Mouse (Mus musculus) hindbrain, postnatal 0 days (tissue): ENCODE results near the gene Rasgrp4. TPM values are rescaled to one million over a fixed set of nuclear protein-coding genes. Genes with fewer than 3 reads are reported as not detected.

Experiments used
- ATAC-seq: fragments of 200-750 bp; cut with Nextera tagmentation; 2 replicates; pipeline ENCODE4 v1.8.0; 2017; ENCODE audit warnings: mild to moderate bottlenecking, moderate TSS enrichment, moderate library complexity
- DNase-seq: peaks from one replicate; pipeline ENCODE4 v3.0.0-alpha.2; 2015; ENCODE audit warnings: low spot score
- H3K27ac ChIP-seq: fragments of 300-500 bp; sonication (generic); 2 replicates; pipeline ENCODE4 v1.5.1; 2014; ENCODE audit warnings: mild to moderate bottlenecking
- H3K27me3 ChIP-seq: fragments of 300-500 bp; sonication (generic); 2 replicates; pipeline ENCODE4 v1.6.1; 2014; ENCODE audit warnings: low read length, mixed read lengths; ENCODE audit not compliant: insufficient read depth
- H3K36me3 ChIP-seq: fragments of 300-500 bp; sonication (generic); 2 replicates; pipeline ENCODE4 v1.6.1; 2014; ENCODE audit warnings: low read length, mixed read lengths; ENCODE audit not compliant: insufficient read depth
- H3K4me1 ChIP-seq: fragments of 300-500 bp; sonication (generic); 2 replicates; pipeline ENCODE4 v1.6.1; 2014; ENCODE audit warnings: antibody characterized with exemption, low read length, mixed read lengths; ENCODE audit not compliant: insufficient read depth
- H3K4me2 ChIP-seq: fragments of 300-500 bp; sonication (generic); 2 replicates; pipeline ENCODE4 v1.6.1; 2014; ENCODE audit warnings: low read depth, mild to moderate bottlenecking, low read length, moderate library complexity, mixed read lengths
- H3K4me3 ChIP-seq: fragments of 300-500 bp; sonication (generic); 2 replicates; pipeline ENCODE4 v1.5.1; 2014; ENCODE audit warnings: low read length
- H3K9ac ChIP-seq: fragments of 300-500 bp; sonication (generic); replicated peaks from 2 replicates; pipeline ENCODE4 v1.6.1; 2014; ENCODE audit warnings: mild to moderate bottlenecking, low read length, moderate library complexity, mixed read lengths
- H3K9me3 ChIP-seq: fragments of 300-500 bp; sonication (generic); 2 replicates; pipeline ENCODE4 v1.6.1; 2016; ENCODE audit warnings: low read length, mixed read lengths
- CTCF ChIP-seq: IDR thresholded peaks from 2 replicates; pipeline ENCODE4 v1.5.1; 2016; ENCODE audit warnings: antibody characterized with exemption, control low read depth, low read depth
- WGBS: fragments of 180-500 bp; shearing (Covaris S2); extraction: QIAGEN DNeasy Blood & Tissue Kit; methylation state at CpG from one replicate; pipeline ENCODE4 v1.1.7; 2014; 5-methylcytosine and 5-hydroxymethylcytosine counted together
- polyA plus RNA-seq: library from polyadenylated mRNA; unstranded; fragments of >200 nt; fragmentation: Nextera tagmentation; extraction: Ambion mirVana; gene quantifications from 2 replicates; pipeline ENCODE4 v1.2.1, GENCODE M21; 2015
- total RNA-seq: library from RNA; depleted of rRNA; stranded (reverse); fragments of >200 nt; gene quantifications from 2 replicates; pipeline ENCODE4 v1.2.3, GENCODE M21; 2014

Rasgrp4 gene
- total and polyA plus RNA-seq, 2 experiments from 2014 or later: 1.3 to 3.3 TPM

DNA sequence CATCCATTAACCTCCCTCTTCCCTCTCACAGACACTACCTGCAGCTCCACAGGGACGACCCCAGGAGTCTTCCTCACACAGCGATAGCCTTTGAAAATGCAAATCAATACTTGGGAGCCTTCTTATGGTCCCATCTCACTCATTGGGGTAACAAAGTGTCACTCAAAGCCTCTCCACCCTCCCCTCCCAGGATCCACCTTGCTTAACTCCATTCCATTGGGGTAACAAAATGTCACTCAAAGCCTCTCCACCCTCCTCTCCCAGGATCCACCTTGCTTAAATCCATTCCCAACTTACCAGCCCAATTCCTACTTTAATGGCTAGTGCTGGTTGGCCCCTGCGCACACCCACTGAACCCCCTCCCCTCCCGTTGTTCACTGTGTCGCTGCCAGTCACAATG is 23.6 kb downstream of the Rasgrp4 start:
- Histone ChIP-seq H3K27ac (no peak overlapping the region), H3K9me3 (no peaks in the 10 kb centered on the region), H3K4me2 (no peak overlapping the region), H3K27me3 (no peaks in the 10 kb centered on the region), H3K4me3 (no peak overlapping the region), H3K9ac (no peak overlapping the region), H3K4me1 (0 out of 2 replicates have a peak, but pooled peaks cover 3% of the 10 kb centered on the region), H3K36me3 (peaks cover 12% of the 10 kb centered on the region; the same call in 1 of the 2 replicates)
- no peak for TF ChIP-seq CTCF
- ATAC-seq (no peak), DNase-seq (peak; percentile 34)
- 7% methylated on average over 5 of the region's 5 CpGs for WGBS

GRCm38 (mm10) chr7:29162294-29162693 is 27.6 kb downstream of the Rasgrp4 start:
- no peak for ATAC-seq
- Histone ChIP-seq H3K27me3 (no peaks in the 10 kb centered on the region), H3K9ac (no peak overlapping the region), H3K4me1 (no peaks in the 10 kb centered on the region), H3K36me3 (peaks cover 17% of the 10 kb centered on the region), H3K27ac (no peak overlapping the region), H3K4me3 (no peak overlapping the region), H3K4me2 (no peak overlapping the region), H3K9me3 (no peaks in the 10 kb centered on the region)
- no peak for DNase-seq
- TF ChIP-seq CTCF: no peak
- 89% methylated on average over 5 of the region's 5 CpGs for WGBS

GRCm38 (mm10) chr7:29162750-29163525 is 28.3 kb downstream of the Rasgrp4 start:
- TF ChIP-seq CTCF: no peak
- Histone ChIP-seq H3K9me3 (no peaks in the 10 kb centered on the region), H3K27ac (no peak overlapping the region), H3K36me3 (peaks cover 17% of the 10 kb centered on the region), H3K27me3 (no peaks in the 10 kb centered on the region), H3K4me3 (no peak overlapping the region), H3K4me2 (no peak overlapping the region), H3K9ac (no peak overlapping the region), H3K4me1 (no peaks in the 10 kb centered on the region)
- WGBS: 32% methylated on average over 9 of the region's 9 CpGs
- DNase-seq (no peak), ATAC-seq (no peak)

GRCm38 (mm10) chr7:29167656-29168055 is 33.0 kb downstream of the Rasgrp4 start:
- 17% methylated on average over 19 of the region's 19 CpGs for WGBS
- Histone ChIP-seq H3K4me1 (peaks cover 12% of the 10 kb centered on the region), H3K9me3 (no peaks in the 10 kb centered on the region), H3K4me2 (peak overlapping the region; percentile 83), H3K27ac (peak overlapping the region; percentile 92; the same call in 1 of the 2 replicates), H3K36me3 (peaks cover 9% of the 10 kb centered on the region; the same call in 1 of the 2 replicates), H3K27me3 (peaks cover 10% of the 10 kb centered on the region; the same call in 1 of the 2 replicates), H3K4me3 (peak overlapping the region; percentile 80), H3K9ac (peak overlapping the region; percentile 78)
- ATAC-seq (no peak), DNase-seq (no peak)
- TF ChIP-seq CTCF: no peak

- DNase-seq (no peak), ATAC-seq (0 out of 2 replicates have a peak, but pooled peaks have one; percentile 1)
- no peak for TF ChIP-seq CTCF
- H3K36me3 ChIP-seq: peaks cover 10% of the 10 kb centered on the region; the same call in 1 of the 2 replicates
- peak overlapping the region; percentile 78 for H3K9ac ChIP-seq
- H3K27me3 ChIP-seq: peaks cover 15% of the 10 kb centered on the region; the same call in 1 of the 2 replicates
- peak overlapping the region; percentile 80 for H3K4me3 ChIP-seq
- peak overlapping the region; percentile 92 for H3K27ac ChIP-seq
- H3K4me1 ChIP-seq: peaks cover 12% of the 10 kb centered on the region
- no peaks in the 10 kb centered on the region for H3K9me3 ChIP-seq
- H3K4me2 ChIP-seq: peak overlapping the region; percentile 83
- 3% methylated on average over 10 of the region's 10 CpGs for WGBS
These were observed 33.6 kb downstream of the Rasgrp4 start for GRCm38 (mm10) chr7:29168121-29168695.

DNA sequence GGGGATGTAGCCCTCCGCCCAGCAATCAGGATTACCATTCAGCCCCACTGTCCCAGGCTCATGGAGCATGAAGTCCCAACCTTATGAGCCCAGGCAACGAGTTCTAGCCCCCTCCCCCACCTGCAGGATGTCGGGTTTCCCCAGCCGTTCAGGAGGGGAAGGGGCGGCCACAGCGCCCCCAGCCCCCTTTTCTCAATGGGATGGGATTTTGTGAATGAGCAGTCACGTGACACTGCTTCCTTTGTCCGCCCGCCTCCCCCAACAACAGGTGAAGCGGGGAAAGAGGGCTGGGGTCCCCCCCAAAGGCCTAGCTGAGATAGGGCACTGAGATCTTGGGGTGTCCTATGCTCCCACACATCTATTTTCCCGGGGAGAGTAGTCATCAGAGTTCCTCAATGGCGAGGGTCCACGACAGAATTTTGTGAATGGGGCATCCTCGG is 34.2 kb downstream of the Rasgrp4 start:
- peak; percentile 18; the same call in 1 of the 2 replicates for ATAC-seq
- Histone ChIP-seq H3K4me2 (peak overlapping the region; percentile 83), H3K9me3 (no peaks in the 10 kb centered on the region), H3K27me3 (peaks cover 21% of the 10 kb centered on the region; the same call in 1 of the 2 replicates), H3K9ac (peak overlapping the region; percentile 78), H3K4me1 (peaks cover 12% of the 10 kb centered on the region), H3K4me3 (peak overlapping the region; percentile 80), H3K27ac (peak overlapping the region; percentile 92), H3K36me3 (peaks cover 16% of the 10 kb centered on the region; the same call in 1 of the 2 replicates)
- WGBS: under 1% methylated on average over 14 of the region's 14 CpGs
- peak; percentile 75 for DNase-seq
- TF ChIP-seq CTCF: peak; percentile 20; the same call in 1 of the 2 replicates
